Mouse (Mus musculus) forebrain, embryonic 16.5 days (tissue): Measurements from ENCODE around the gene Pls1. TPM values are rescaled to one million over a fixed set of nuclear protein-coding genes. Genes with fewer than 3 reads are reported as not detected.
A peak's percentile ranks its signal among the peaks of the same experiment; 100 is the strongest.

Source experiments
- ATAC-seq: fragments of 200-750 bp; cut with Nextera tagmentation; 2 replicates; pipeline ENCODE4 v1.8.0; 2017; ENCODE audit warnings: mild to moderate bottlenecking, moderate library complexity
- H3K27ac ChIP-seq: fragments of 300-500 bp; sonication (generic); 2 replicates; pipeline ENCODE4 v1.5.1; 2014; ENCODE audit warnings: low read length, control low read depth
- H3K27me3 ChIP-seq: fragments of 300-500 bp; sonication (generic); replicated peaks from 2 replicates; pipeline ENCODE4 v1.6.1; 2014; ENCODE audit warnings: low read length; ENCODE audit not compliant: control insufficient read depth, insufficient read depth
- H3K36me3 ChIP-seq: fragments of 300-500 bp; sonication (generic); 2 replicates; pipeline ENCODE4 v1.6.1; 2014; ENCODE audit not compliant: control insufficient read depth, insufficient read depth
- H3K4me1 ChIP-seq: fragments of 300-500 bp; sonication (generic); replicated peaks from 2 replicates; pipeline ENCODE4 v1.6.1; 2014; ENCODE audit warnings: low read length; ENCODE audit not compliant: control insufficient read depth, insufficient read depth
- H3K4me2 ChIP-seq: fragments of 300-500 bp; sonication (generic); 2 replicates; pipeline ENCODE4 v1.6.1; 2014; ENCODE audit warnings: mild to moderate bottlenecking, low read length, control low read depth
- H3K4me3 ChIP-seq: fragments of 300-500 bp; sonication (generic); replicated peaks from 2 replicates; pipeline ENCODE4 v1.5.1; 2014; ENCODE audit warnings: mild to moderate bottlenecking, low read length, control low read depth
- H3K9ac ChIP-seq: fragments of 300-500 bp; sonication (generic); replicated peaks from 2 replicates; pipeline ENCODE4 v1.6.1; 2014; ENCODE audit warnings: low read depth, low read length, control low read depth
- H3K9me3 ChIP-seq: fragments of 300-500 bp; sonication (generic); 2 replicates; pipeline ENCODE4 v1.6.1; 2016; ENCODE audit warnings: low read length; ENCODE audit not compliant: control insufficient read depth
- WGBS: fragments of 180-500 bp; shearing (Covaris S2); extraction: QIAGEN DNeasy Blood & Tissue Kit; methylation state at CpG from one replicate; pipeline ENCODE4 v1.1.7; 2014; 5-methylcytosine and 5-hydroxymethylcytosine counted together
- polyA plus RNA-seq: library from polyadenylated mRNA; unstranded; fragments of >200 nt; fragmentation: Nextera tagmentation; extraction: Ambion mirVana; gene quantifications from 2 replicates; pipeline ENCODE4 v1.2.1, GENCODE M21; 2015

Pls1 gene
- polyA plus RNA-seq, 1 experiment from 2014 or later, result 2.7 TPM

DNA sequence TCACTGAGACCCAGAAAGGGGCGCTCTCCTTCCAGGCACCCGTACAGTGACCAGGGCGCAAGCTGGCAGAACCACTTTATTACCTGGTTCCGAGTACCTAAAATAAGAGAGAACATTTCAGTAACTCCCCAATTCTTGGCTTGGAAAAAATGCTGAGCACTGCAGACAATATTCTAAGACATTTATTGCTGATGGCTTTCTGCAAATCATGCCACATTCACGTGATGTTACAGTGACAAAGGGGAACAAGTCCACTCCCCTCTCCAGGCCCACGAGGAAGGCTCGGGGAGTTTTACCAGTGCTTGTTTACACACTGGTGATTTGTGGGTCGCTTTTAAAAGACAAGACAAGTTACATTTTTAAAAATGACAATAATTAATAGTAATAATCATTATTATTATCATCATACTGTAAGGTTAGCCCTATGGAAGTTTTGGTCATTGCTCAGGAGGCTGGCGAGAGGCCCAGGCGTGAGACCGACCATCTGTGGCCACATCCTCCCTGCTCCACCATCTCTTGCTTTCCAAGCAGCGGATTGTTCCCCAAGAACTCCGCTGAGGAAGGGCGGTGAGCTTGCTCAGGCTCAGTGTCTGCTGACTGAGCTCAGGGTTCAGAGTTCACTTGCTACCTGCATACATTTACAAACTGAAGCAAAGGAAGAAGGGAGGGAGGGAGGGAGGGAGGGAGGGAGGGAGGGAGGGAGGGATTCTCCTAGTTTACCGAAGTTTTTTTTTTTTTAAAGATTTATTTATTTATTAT, 50.9 kb downstream of the Pls1 start:
- ATAC-seq, result no peak
- Histone ChIP-seq H3K4me2 (no peak overlapping the region), H3K9me3 (no peaks in the 10 kb centered on the region), H3K4me3 (no peak overlapping the region), H3K36me3 (no peaks in the 10 kb centered on the region), H3K9ac (no peak overlapping the region), H3K27ac (no peak overlapping the region), H3K27me3 (no peaks in the 10 kb centered on the region), H3K4me1 (no peaks in the 10 kb centered on the region)
- WGBS, result 91% methylated on average over 15 of the region's 15 CpGs

GRCm38 (mm10) chr9:95784888-95785511, 60.1 kb downstream of the Pls1 start:
- ATAC-seq, result peak; percentile 76
- 66% methylated on average over 16 of the region's 16 CpGs for WGBS
- Histone ChIP-seq H3K9ac (no peak overlapping the region), H3K4me1 (no peaks in the 10 kb centered on the region; the same call in 1 of the 2 replicates), H3K27ac (peak overlapping the region; percentile 24; the same call in 1 of the 2 replicates), H3K27me3 (no peaks in the 10 kb centered on the region), H3K9me3 (no peaks in the 10 kb centered on the region), H3K4me2 (0 out of 2 replicates have a peak overlapping the region, but pooled peaks have one; percentile 5), H3K36me3 (no peaks in the 10 kb centered on the region), H3K4me3 (no peak overlapping the region)

DNA sequence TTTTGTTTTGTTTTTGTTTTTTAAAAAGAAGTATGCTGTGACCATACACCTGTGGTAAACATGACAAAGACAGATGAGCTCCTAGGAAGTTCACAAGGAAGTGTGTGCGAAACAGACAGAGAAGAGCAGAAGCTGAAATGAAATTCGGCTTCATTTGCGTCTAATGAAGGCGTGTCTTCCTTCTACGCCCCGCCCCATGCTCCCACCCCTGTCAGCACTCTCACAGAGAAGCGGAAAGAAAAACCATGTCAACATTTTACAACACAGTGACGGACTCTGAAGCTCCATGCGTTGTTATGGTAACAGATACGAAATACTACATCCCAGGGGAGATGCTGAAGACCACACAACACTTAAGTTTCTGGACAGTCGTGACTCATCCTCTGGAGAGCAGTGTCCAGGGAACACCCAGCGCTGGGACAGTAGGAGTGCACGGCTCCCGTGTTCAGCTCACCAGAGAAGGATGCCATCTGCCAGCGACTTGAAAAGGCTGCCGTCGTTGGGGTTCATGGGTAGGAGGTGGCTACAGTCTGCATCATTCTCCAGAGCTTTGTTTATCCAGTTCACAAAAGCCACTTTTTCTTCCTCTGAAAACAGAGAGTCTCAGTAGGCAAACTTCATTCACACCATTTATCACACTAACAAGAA, 61.3 kb downstream of the Pls1 start:
- no peak overlapping the region for H3K4me3 ChIP-seq
- no peak overlapping the region for H3K27ac ChIP-seq
- no peak overlapping the region for H3K4me2 ChIP-seq
- ATAC-seq, result peak; percentile 26; the same call in 1 of the 2 replicates
- H3K4me1 ChIP-seq, result no peaks in the 10 kb centered on the region; the same call in 1 of the 2 replicates
- H3K36me3 ChIP-seq, result no peaks in the 10 kb centered on the region
- H3K9ac ChIP-seq, result no peak overlapping the region
- no peaks in the 10 kb centered on the region for H3K27me3 ChIP-seq
- WGBS, result 72% methylated on average over 17 of the region's 17 CpGs
- H3K9me3 ChIP-seq, result no peaks in the 10 kb centered on the region

GRCm38 (mm10) chr9:95771671-95772070, 73.4 kb downstream of the Pls1 start:
- Histone ChIP-seq H3K9me3 (no peaks in the 10 kb centered on the region), H3K27me3 (no peaks in the 10 kb centered on the region), H3K4me2 (no peak overlapping the region), H3K36me3 (no peaks in the 10 kb centered on the region), H3K27ac (no peak overlapping the region), H3K9ac (no peak overlapping the region), H3K4me3 (no peak overlapping the region), H3K4me1 (no peaks in the 10 kb centered on the region)
- no peak for ATAC-seq
- WGBS, result 86% methylated on average over 2 of the region's 2 CpGs

GRCm38 (mm10) chr9:95763218-95763617, 81.9 kb downstream of the Pls1 start:
- Histone ChIP-seq H3K9ac (no peak overlapping the region), H3K27ac (no peak overlapping the region), H3K4me2 (no peak overlapping the region), H3K27me3 (no peaks in the 10 kb centered on the region), H3K4me1 (no peaks in the 10 kb centered on the region), H3K36me3 (no peaks in the 10 kb centered on the region), H3K9me3 (no peaks in the 10 kb centered on the region), H3K4me3 (no peak overlapping the region)
- 90% methylated on average over 4 of the region's 4 CpGs for WGBS
- ATAC-seq, result no peak

GRCm38 (mm10) chr9:95762228-95762627, 82.9 kb downstream of the Pls1 start:
- no peaks in the 10 kb centered on the region for H3K36me3 ChIP-seq
- H3K27ac ChIP-seq, result no peak overlapping the region
- 81% methylated on average over 3 of the region's 3 CpGs for WGBS
- H3K9ac ChIP-seq, result no peak overlapping the region
- H3K9me3 ChIP-seq, result no peaks in the 10 kb centered on the region
- ATAC-seq, result no peak
- H3K4me2 ChIP-seq, result no peak overlapping the region
- H3K4me3 ChIP-seq, result no peak overlapping the region
- no peaks in the 10 kb centered on the region for H3K4me1 ChIP-seq
- no peaks in the 10 kb centered on the region for H3K27me3 ChIP-seq

DNA sequence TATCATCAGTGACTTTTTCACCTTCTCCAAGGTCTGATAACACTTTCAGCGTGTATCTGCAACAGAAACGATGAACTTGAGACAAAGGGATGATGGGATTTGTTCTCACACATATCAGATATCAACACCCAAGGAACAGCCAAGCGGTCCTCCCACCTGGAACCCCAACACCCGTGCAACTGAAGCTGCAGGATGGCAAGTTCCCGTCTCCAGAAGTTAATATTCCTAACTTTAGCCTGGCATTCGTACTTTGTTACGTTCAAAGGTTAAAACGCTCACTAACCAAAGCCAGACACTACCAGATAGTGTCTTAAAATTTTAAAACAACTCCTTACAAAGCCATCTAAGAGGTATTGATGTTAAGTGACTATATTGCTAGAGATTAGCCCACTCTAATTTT, 83.7 kb downstream of the Pls1 start:
- no peak overlapping the region for H3K4me3 ChIP-seq
- no peak for ATAC-seq
- H3K9me3 ChIP-seq, result no peaks in the 10 kb centered on the region
- no peaks in the 10 kb centered on the region for H3K27me3 ChIP-seq
- WGBS, result 92% methylated on average over 8 of the region's 8 CpGs
- no peak overlapping the region for H3K27ac ChIP-seq
- no peaks in the 10 kb centered on the region for H3K4me1 ChIP-seq
- no peak overlapping the region for H3K9ac ChIP-seq
- no peaks in the 10 kb centered on the region for H3K36me3 ChIP-seq
- H3K4me2 ChIP-seq, result no peak overlapping the region

- Histone ChIP-seq H3K4me2 (peak overlapping the region; percentile 81), H3K4me3 (peak overlapping the region; percentile 88), H3K9me3 (no peaks in the 10 kb centered on the region), H3K4me1 (peaks cover 4% of the 10 kb centered on the region), H3K27me3 (no peaks in the 10 kb centered on the region), H3K36me3 (no peaks in the 10 kb centered on the region), H3K9ac (no peak overlapping the region), H3K27ac (no peak overlapping the region)
- ATAC-seq, result peak; percentile 2; the same call in 1 of the 2 replicates
- WGBS, result 34% methylated on average over 9 of the region's 9 CpGs
These were observed 94.4 kb downstream of the Pls1 start for GRCm38 (mm10) chr9:95750746-95751145.

DNA sequence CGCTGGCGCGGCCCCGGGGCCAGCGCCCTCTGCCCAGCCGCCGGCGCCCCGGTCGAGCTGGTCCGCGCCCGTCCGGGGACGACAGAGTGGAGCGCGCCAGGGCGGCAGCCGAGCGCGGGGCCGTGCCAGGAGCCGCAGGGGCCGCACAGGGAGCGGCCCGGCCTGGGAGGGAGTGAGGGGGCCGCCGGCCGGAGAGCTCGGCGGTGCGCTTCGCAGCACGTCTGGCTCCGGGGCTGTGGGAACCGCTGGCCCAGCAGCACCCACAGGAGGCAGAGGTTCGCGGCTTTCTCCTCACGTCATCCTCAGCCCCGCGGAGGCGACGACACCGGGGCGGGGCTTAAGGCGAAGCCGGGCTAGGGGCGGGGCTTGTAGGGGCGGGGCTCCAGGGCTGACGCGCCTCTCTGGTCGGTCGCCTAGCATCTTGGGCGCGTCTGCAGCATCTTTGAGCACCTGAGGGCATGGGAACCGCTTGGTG, 95.0 kb downstream of the Pls1 start, which contains the start of gene Trpc1:
Gene Trpc1 (minus strand): TSS at position 339 of the 475 bp plus-strand sequence.
- H3K27ac ChIP-seq, result peak within 1 kb of the TSS; percentile 33; the same call in 1 of the 2 replicates
- H3K9me3 ChIP-seq, result no peaks in the 10 kb centered on the region
- peak; percentile 98 for ATAC-seq
- no peaks in the 10 kb centered on the region for H3K27me3 ChIP-seq
- H3K36me3 ChIP-seq, result no peaks in the 10 kb centered on the region
- WGBS, result under 1% methylated on average over 39 of the region's 56 CpGs
- peak within 1 kb of the TSS; percentile 88 for H3K4me3 ChIP-seq
- peaks cover 4% of the 10 kb centered on the region for H3K4me1 ChIP-seq
- H3K9ac ChIP-seq, result peak within 1 kb of the TSS; percentile 91
- peak within 1 kb of the TSS; percentile 81 for H3K4me2 ChIP-seq
